ENCODE assay signal across 15 mouse cellular contexts in genomic region chr2:45787732-45788390, GRCm38 (mm10).
A peak's percentile ranks its signal among the peaks of the same experiment; 100 is the strongest.
DNase-seq lines count a peak whose midpoint lies in the region; ATAC-seq lines count a peak whose summit lies in the region.
"Had no signal": no experiment of that assay in that cellular context is flagged by ENCODE, and none has a peak within 500 bp of the region (broad histone marks: within the 10 kb centered on the region; RNA-seq: fewer than 3 reads in every experiment).

No protein-coding gene starts in this region.

- 53% methylated on average over 16 of the region's 16 CpGs for WGBS in limb, embryonic 11.5 days
- WGBS in limb, embryonic 10.5 days: 61% methylated on average over 16 of the region's 16 CpGs
- 52% methylated on average over 16 of the region's 16 CpGs for WGBS in embryonic facial prominence, embryonic 10.5 days
- WGBS in limb, embryonic 13.5 days: 45% methylated on average over 16 of the region's 16 CpGs
- 63% methylated on average over 16 of the region's 16 CpGs for WGBS in liver, embryonic 12.5 days (ENCODE audit: insufficient replicate concordance)

- peak; percentile 61 to 77 for DNase-seq in cerebellum, postnatal 14 days
- DNase-seq in limb, embryonic 11.5 days (ENCODE audit: low spot score): peak; percentile 27
- no peak for DNase-seq in limb, embryonic 10.5 days (ENCODE audit: low spot score)
- DNase-seq in embryonic facial prominence, embryonic 10.5 days (ENCODE audit: low spot score): peak; percentile 48
- DNase-seq in frontal cortex, postnatal 14 days (ENCODE audit: low spot score in 2 of 2): no peak
- DNase-seq: gastrocnemius, postnatal 14 days; thymus, postnatal 36 days had no signal

- H3K4me3 ChIP-seq in limb, embryonic 11.5 days (ENCODE audit: low read depth, low read length): no peak overlapping the region
- no peak overlapping the region for H3K4me3 ChIP-seq in limb, embryonic 10.5 days
- no peak overlapping the region for H3K4me3 ChIP-seq in embryonic facial prominence, embryonic 10.5 days
- no peak overlapping the region for H3K4me3 ChIP-seq in limb, embryonic 13.5 days
- H3K4me3 ChIP-seq in liver, embryonic 12.5 days: no peak overlapping the region
- H3K4me3 ChIP-seq: heart, embryonic 13.5 days; hindbrain, embryonic 15.5 days; myocyte had no signal

- H3K9me3 ChIP-seq in limb, embryonic 11.5 days (ENCODE audit: control insufficient read depth, low read length): no peaks in the 10 kb centered on the region
- no peaks in the 10 kb centered on the region for H3K9me3 ChIP-seq in limb, embryonic 10.5 days (replicated peaks)
- H3K9me3 ChIP-seq in embryonic facial prominence, embryonic 10.5 days: no peaks in the 10 kb centered on the region
- no peaks in the 10 kb centered on the region for H3K9me3 ChIP-seq in limb, embryonic 13.5 days
- H3K9me3 ChIP-seq in liver, embryonic 12.5 days (replicated peaks): no peaks in the 10 kb centered on the region
- H3K9me3 ChIP-seq: heart, embryonic 13.5 days; hindbrain, embryonic 15.5 days had no signal

- H3K36me3 ChIP-seq in limb, embryonic 11.5 days (ENCODE audit: control insufficient read depth, insufficient read depth, low read length): no peaks in the 10 kb centered on the region
- H3K36me3 ChIP-seq in limb, embryonic 10.5 days: no peaks in the 10 kb centered on the region
- no peaks in the 10 kb centered on the region for H3K36me3 ChIP-seq in embryonic facial prominence, embryonic 10.5 days (replicated peaks)
- no peaks in the 10 kb centered on the region for H3K36me3 ChIP-seq in limb, embryonic 13.5 days
- no peaks in the 10 kb centered on the region for H3K36me3 ChIP-seq in liver, embryonic 12.5 days
- H3K36me3 ChIP-seq: heart, embryonic 13.5 days; hindbrain, embryonic 15.5 days had no signal

- ATAC-seq in cerebellum, adult (ENCODE audit: insufficient number of reproducible peaks, low FRiP score, low TSS enrichment): no peak; the same call in 1 of the 2 replicates
- no peak for ATAC-seq in limb, embryonic 11.5 days (ENCODE audit: insufficient number of reproducible peaks, low FRiP score, low TSS enrichment, low read depth)
- ATAC-seq in limb, embryonic 13.5 days (ENCODE audit: low FRiP score, low read depth): no peak
- no peak for ATAC-seq in liver, embryonic 12.5 days
- ATAC-seq: forebrain, embryonic 14.5 days had no signal

- H3K4me1 ChIP-seq in limb, embryonic 11.5 days (ENCODE audit: control insufficient read depth, insufficient read depth, low read length): 0 out of 2 replicates have a peak, but pooled peaks cover 5% of the 10 kb centered on the region
- H3K4me1 ChIP-seq in limb, embryonic 10.5 days: peaks cover 8% of the 10 kb centered on the region; the same call in 1 of the 2 replicates
- peaks cover 17% of the 10 kb centered on the region for H3K4me1 ChIP-seq in embryonic facial prominence, embryonic 10.5 days
- H3K4me1 ChIP-seq in limb, embryonic 13.5 days: peaks cover 7% of the 10 kb centered on the region
- H3K4me1 ChIP-seq in liver, embryonic 12.5 days: no peaks in the 10 kb centered on the region
- H3K4me1 ChIP-seq: heart, embryonic 13.5 days; hindbrain, embryonic 15.5 days had no signal

- no peak overlapping the region for H3K4me2 ChIP-seq in limb, embryonic 11.5 days (ENCODE audit: low read depth, severe bottlenecking)
- H3K4me2 ChIP-seq in limb, embryonic 13.5 days (replicated peaks): peak overlapping the region; percentile 34
- no peak overlapping the region for H3K4me2 ChIP-seq in liver, embryonic 12.5 days
- H3K4me2 ChIP-seq: heart, embryonic 13.5 days; hindbrain, embryonic 15.5 days; midbrain, embryonic 11.5 days had no signal

- no peak overlapping the region for H3K9ac ChIP-seq in limb, embryonic 11.5 days (ENCODE audit: low read length)
- H3K9ac ChIP-seq in limb, embryonic 13.5 days: no peak overlapping the region
- H3K9ac ChIP-seq in liver, embryonic 12.5 days: no peak overlapping the region
- H3K9ac ChIP-seq: heart, embryonic 13.5 days; hindbrain, embryonic 15.5 days had no signal

- H3K27me3 ChIP-seq in limb, embryonic 11.5 days (ENCODE audit: control insufficient read depth, insufficient read depth, low read length): no peaks in the 10 kb centered on the region
- H3K27me3 ChIP-seq in limb, embryonic 10.5 days (ENCODE audit: low read depth, poor library complexity, severe bottlenecking): no peaks in the 10 kb centered on the region
- H3K27me3 ChIP-seq in embryonic facial prominence, embryonic 10.5 days (replicated peaks; ENCODE audit: low read depth, poor library complexity, severe bottlenecking): no peaks in the 10 kb centered on the region
- peaks cover 5% of the 10 kb centered on the region for H3K27me3 ChIP-seq in limb, embryonic 13.5 days
- no peaks in the 10 kb centered on the region for H3K27me3 ChIP-seq in liver, embryonic 12.5 days (replicated peaks)
- H3K27me3 ChIP-seq: heart, embryonic 13.5 days; hindbrain, embryonic 15.5 days had no signal

- H3K27ac ChIP-seq in limb, embryonic 11.5 days (replicated peaks; ENCODE audit: low read depth, low read length): no peak overlapping the region
- no peak overlapping the region for H3K27ac ChIP-seq in limb, embryonic 10.5 days
- no peak overlapping the region for H3K27ac ChIP-seq in embryonic facial prominence, embryonic 10.5 days (replicated peaks)
- no peak overlapping the region for H3K27ac ChIP-seq in limb, embryonic 13.5 days
- no peak overlapping the region for H3K27ac ChIP-seq in liver, embryonic 12.5 days
- H3K27ac ChIP-seq: heart, embryonic 13.5 days; hindbrain, embryonic 15.5 days had no signal

Comparison
In these comparisons a context has a peak if more than half of its experiments do, and no peak if none do; other contexts are left out.
1. DNase-seq: peak in cerebellum, postnatal 14 days (2 of 2), limb, embryonic 11.5 days (single experiment) and embryonic facial prominence, embryonic 10.5 days (single experiment); none in limb, embryonic 10.5 days (single experiment) and frontal cortex, postnatal 14 days (0 of 2).